Mouse (Mus musculus): ENCODE measurements around the gene Dusp22. TPM values are rescaled to one million over a fixed set of nuclear protein-coding genes. Genes with fewer than 3 reads are reported as not detected.

Gene Dusp22
- polyA plus RNA-seq, 1 experiment from 2014 or later, result 19.7 TPM

DNA sequence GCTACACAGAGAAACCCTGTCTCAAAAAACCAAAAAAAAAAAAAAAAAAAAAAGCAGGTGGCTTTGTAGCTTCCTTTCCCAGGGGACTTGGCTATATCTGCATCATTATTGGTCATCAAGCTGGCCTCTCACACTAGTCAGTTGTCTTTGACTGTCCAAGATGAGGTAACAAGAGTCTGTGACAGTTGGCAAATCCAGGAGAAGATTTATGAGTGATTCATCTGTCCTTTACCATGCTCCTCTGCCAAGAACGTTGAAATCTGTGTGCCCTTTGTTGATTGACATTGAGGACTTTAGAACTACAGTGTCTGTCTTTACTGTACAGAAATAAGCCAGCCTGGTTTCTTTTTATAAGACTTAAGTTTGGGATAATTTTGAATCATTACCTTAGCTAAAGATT is 35.4 kb downstream of the Dusp22 start:
- no peak for TF ChIP-seq CTCF (IDR thresholded peaks at IDR 0.05)
- H3K27me3 ChIP-seq, result no peaks in the 10 kb centered on the region
- CTCF ChIA-PET, result interaction anchor here (0.9 kb wide), 1 partner anchor 36 kb away, joined by 3 read pairs; no protein-coding TSS in a partner anchor
- ATAC-seq (no peak), DNase-seq (ENCODE audit: low read depth, low spot score) (no peak)
- POLR2A ChIA-PET, result no interaction called here
- in situ Hi-C loops (cut with MboI; ENCODE audit: low pct_unique_long_range_greater_than_20kb), result no loop called here

DNA sequence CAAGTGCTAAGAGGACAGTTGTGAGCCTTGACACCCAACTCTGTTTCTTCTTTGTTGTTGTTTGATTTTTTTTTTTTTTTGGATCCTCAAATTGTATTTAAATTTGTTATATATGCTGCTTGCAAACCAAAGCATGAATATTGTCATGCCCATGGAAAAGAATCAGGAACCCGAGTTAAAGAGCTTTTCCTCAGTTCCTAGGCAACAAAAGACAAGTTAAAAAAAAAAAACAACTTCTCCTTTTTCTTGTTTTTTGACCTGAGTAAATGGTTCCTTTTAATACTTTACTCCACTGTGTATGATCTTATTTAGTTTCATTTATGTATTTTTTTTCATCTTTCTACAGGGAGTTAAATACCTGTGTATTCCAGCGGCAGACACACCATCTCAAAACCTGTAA is 36.1 kb downstream of the Dusp22 start:
- in situ Hi-C loops (cut with MboI; ENCODE audit: low pct_unique_long_range_greater_than_20kb), result no loop called here
- DNase-seq (ENCODE audit: low read depth, low spot score), result no peak
- TF ChIP-seq CTCF (IDR thresholded peaks at IDR 0.05), result no peak
- POLR2A ChIA-PET, result interaction anchor here (0.7 kb wide), 1 partner anchor 91 kb away, joined by 4 read pairs; no protein-coding TSS in a partner anchor
- no peaks in the 10 kb centered on the region for H3K27me3 ChIP-seq
- CTCF ChIA-PET, result interaction anchor here (0.9 kb wide), 1 partner anchor 35 kb away, joined by 3 read pairs; no protein-coding TSS in a partner anchor
- no peak for ATAC-seq

DNA sequence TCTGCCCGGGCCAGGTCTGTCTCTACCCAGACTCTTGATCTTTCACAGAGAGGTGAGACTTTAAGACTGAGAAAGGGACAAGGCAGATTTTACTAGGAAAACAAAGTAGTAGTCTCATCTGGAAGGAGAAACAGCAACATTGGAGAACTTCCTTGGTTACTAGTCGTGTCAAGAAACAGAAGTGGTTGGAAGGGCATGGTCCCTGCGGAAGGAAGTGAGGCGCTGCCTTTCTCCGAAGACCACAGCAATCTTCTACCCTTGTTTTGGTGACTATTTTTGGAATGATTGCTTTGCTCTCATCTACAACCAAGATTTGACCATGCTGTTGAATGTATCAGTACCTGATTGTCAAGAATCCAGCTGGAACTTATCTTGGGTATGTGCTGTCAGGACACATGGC is 38.1 kb downstream of the Dusp22 start:
- no peaks in the 10 kb centered on the region for H3K27me3 ChIP-seq
- no peak for DNase-seq (ENCODE audit: low read depth, low spot score)
- no peak for TF ChIP-seq CTCF (IDR thresholded peaks at IDR 0.05)
- CTCF ChIA-PET, result no interaction called here
- no peak for ATAC-seq
- POLR2A ChIA-PET, result no interaction called here
- in situ Hi-C loops (cut with MboI; ENCODE audit: low pct_unique_long_range_greater_than_20kb), result no loop called here

DNA sequence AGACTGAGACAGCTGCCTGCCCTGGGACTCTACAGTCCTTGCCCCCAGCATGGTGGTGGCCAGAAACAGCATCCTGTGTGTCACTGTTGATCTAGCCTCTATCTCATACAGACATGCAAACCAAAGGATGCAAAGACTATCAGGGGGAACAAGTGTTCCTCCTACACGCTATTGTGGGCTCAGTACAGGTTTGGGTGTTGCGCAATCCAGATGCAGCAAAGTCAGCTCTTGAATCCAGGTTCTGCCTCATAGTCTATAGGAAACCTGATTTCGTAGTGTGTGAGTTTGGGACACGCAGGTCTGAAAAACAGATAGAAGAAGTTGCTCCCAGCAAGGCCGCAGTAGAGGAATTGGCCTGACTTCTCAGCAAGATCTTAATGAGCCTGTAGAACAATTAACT is 42.9 kb downstream of the Dusp22 start:
- ChIA-PET POLR2A (no interaction called here), CTCF (no interaction called here)
- no peaks in the 10 kb centered on the region for H3K27me3 ChIP-seq
- in situ Hi-C loops (cut with MboI; ENCODE audit: low pct_unique_long_range_greater_than_20kb), result no loop called here
- TF ChIP-seq CTCF (IDR thresholded peaks at IDR 0.05), result no peak
- ATAC-seq (no peak), DNase-seq (ENCODE audit: low read depth, low spot score) (no peak)

DNA sequence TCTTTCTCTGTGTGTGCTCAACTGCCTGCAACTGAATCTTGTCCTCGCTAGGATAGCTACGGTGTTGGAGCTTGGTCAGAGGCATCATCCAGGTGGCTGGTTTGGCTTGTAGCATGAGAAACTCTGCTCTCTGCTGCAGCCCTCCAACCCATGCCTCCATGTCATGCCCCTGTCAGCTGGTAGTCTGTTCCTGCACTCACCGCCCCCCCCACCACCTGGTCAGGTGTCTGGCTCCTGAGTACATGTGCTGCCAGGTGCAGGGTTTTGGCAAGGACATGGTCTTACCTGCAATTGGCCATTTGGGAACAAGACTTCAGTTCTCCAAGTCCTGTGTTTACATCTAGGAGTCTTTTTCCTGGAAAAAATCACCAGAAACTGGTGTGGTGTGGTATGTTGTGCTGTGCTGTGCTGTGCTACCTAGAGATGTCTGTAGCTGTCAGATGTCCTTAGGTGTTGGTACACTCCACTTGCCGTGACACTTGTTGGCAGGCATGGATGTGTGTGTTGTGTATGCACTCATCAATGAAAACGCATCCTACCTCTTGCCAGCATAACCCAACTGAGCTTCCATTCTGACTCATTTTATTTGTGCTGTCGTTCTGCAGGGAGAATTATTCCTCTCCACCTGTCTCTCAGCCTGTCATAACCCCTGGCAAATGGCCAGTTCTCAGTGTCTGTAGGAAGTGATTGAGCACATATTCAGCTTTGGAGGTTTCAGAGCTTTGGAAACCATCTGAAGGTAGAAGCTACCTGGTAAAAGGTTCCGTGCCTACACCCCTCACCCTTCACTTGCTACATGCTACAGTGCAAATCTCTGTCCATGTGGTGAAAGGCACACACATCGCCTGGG is 44.7 kb downstream of the Dusp22 start:
- in situ Hi-C loops (cut with MboI; ENCODE audit: low pct_unique_long_range_greater_than_20kb), result no loop called here
- POLR2A ChIA-PET, result no interaction called here
- CTCF ChIA-PET, result interaction anchor here (1.3 kb wide), 1 partner anchor 10 kb away, joined by 3 read pairs; no protein-coding TSS in a partner anchor
- no peak for TF ChIP-seq CTCF (IDR thresholded peaks at IDR 0.05)
- DNase-seq (ENCODE audit: low read depth, low spot score), result no peak
- H3K27me3 ChIP-seq, result no peaks in the 10 kb centered on the region
- no peak for ATAC-seq

DNA sequence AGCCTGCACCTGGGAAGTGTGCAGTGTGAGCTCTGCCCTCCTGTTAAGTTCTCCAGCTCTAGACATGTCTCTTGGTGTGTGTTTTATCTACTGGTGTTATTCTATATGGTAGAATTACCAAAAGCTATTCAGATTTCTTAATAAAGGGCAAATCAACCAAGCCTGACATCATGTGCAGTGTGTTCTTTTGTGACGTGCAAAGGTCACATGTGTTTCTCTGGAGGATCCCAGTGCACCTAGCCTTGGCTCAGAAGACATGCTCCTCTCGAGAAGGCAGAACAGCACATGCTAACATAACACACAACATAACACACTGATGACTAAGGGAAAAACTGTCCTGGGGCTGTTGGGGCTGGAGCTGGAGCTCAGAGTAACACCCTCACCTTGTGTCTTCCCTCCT is 51.3 kb downstream of the Dusp22 start:
- no peak for ATAC-seq
- in situ Hi-C loops (cut with MboI; ENCODE audit: low pct_unique_long_range_greater_than_20kb), result no loop called here
- TF ChIP-seq CTCF (IDR thresholded peaks at IDR 0.05), result no peak
- ChIA-PET POLR2A (no interaction called here), CTCF (interaction anchor here (1.0 kb wide), 1 partner anchor 9 kb away, joined by 3 read pairs; no protein-coding TSS in a partner anchor)
- H3K27me3 ChIP-seq, result no peaks in the 10 kb centered on the region
- no peak for DNase-seq (ENCODE audit: low read depth, low spot score)

DNA sequence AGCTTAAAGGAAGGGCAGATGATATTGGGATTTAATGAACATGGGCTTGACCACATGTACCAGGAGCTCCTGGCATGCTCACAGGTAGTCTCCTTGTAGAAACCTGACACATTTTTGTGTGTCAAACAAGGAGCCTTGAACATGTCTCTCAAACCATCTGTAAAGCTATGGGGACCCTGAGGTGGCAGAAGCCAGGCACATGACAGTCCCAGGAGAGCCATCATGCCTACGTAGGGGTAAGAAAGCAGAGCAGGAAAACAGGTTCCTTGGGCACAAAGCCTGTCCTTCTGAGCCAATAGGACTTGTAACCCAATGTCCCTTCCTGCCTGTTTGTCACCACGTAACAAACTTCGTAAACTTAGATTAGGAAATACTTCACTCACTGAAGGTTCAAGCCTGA is 51.9 kb downstream of the Dusp22 start:
- ATAC-seq (no peak), DNase-seq (ENCODE audit: low read depth, low spot score) (no peak)
- ChIA-PET CTCF (interaction anchor here (1.0 to 1.8 kb wide), 2 partner anchors 18 to 60 kb away, joined by 3 to 5 read pairs; no protein-coding TSS in a partner anchor), POLR2A (no interaction called here)
- no peaks in the 10 kb centered on the region for H3K27me3 ChIP-seq
- in situ Hi-C loops (cut with MboI; ENCODE audit: low pct_unique_long_range_greater_than_20kb), result no loop called here
- no peak for TF ChIP-seq CTCF (IDR thresholded peaks at IDR 0.05)

DNA sequence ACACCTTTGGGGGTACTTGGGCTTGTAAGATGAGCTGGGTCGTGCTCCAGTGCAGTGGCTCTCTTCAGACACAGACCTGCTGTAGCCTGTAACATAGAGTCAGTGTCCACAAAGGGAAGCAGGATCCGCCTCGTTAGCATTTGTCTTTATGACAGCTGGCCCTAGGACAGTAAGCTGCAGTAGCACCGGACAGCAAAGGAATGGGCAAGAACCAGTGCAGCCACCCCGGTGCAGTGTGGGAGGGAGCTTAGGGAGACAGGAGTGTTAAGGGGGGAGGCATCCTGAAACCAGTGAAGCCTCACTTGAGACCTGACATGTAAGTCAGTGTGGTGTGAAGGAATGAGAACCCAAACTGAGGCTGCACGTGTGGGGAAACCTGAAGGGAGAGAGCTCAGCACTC is 52.5 kb downstream of the Dusp22 start:
- in situ Hi-C loops (cut with MboI; ENCODE audit: low pct_unique_long_range_greater_than_20kb), result no loop called here
- POLR2A ChIA-PET, result no interaction called here
- H3K27me3 ChIP-seq, result no peaks in the 10 kb centered on the region
- DNase-seq (ENCODE audit: low read depth, low spot score), result no peak
- CTCF ChIA-PET, result interaction anchor here (1.0 to 1.8 kb wide), 2 partner anchors 19 to 60 kb away, joined by 3 to 5 read pairs; no protein-coding TSS in a partner anchor
- no peak for TF ChIP-seq CTCF (IDR thresholded peaks at IDR 0.05)
- ATAC-seq, result no peak

DNA sequence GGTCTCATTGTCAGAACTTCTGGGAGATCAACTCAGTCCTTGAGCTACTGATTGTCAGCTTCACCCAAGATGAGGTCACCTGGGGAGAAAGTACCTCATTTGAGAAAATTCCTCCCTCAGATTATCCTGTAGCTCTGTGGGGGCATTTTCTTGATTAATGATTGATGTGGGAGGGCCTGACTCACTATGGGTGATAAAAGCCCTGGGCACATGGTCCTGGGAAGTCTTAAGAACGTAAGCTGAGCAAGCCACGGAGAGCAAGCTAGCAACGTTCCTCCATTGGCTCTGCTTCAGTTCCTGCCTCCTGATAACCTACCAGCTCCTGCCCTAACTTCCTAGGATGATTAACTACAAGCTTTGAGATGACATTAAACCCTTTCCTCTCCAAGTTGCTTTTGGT is 53.8 kb downstream of the Dusp22 start:
- ATAC-seq (peak; percentile 57), DNase-seq (ENCODE audit: low read depth, low spot score) (peak; percentile 72)
- ChIA-PET POLR2A (no interaction called here), CTCF (interaction anchor here (1.0 to 1.8 kb wide), 4 partner anchors 9 to 53 kb away, joined by 3 to 5 read pairs (median 3); no protein-coding TSS in a partner anchor)
- H3K27me3 ChIP-seq, result no peaks in the 10 kb centered on the region
- no peak for TF ChIP-seq CTCF (IDR thresholded peaks at IDR 0.05)
- in situ Hi-C loops (cut with MboI; ENCODE audit: low pct_unique_long_range_greater_than_20kb), result no loop called here

DNA sequence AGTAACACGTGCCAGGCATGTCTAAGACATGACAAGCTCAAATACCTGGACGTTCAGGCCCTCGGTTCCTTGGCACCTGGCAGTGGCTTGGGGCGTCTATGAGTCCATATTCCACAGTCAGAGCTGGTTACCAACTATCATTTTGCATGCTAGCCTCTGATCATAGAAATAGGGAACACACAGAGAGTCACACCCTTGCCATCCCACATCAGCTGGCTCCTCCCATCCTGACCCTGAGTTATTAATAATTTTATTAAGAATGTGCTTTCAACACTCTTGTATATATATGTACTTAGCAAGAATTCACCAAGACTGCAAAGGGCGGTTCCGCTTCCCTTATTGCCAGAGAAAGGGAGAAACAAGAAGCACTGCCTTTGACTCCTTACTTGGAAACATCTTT is 54.8 kb downstream of the Dusp22 start:
- ATAC-seq (no peak), DNase-seq (ENCODE audit: low read depth, low spot score) (no peak)
- CTCF ChIA-PET, result interaction anchor here (1.1 kb wide), 1 partner anchor 10 kb away, joined by 3 read pairs; no protein-coding TSS in a partner anchor
- no peak for TF ChIP-seq CTCF (IDR thresholded peaks at IDR 0.05)
- in situ Hi-C loops (cut with MboI; ENCODE audit: low pct_unique_long_range_greater_than_20kb), result no loop called here
- POLR2A ChIA-PET, result no interaction called here
- no peaks in the 10 kb centered on the region for H3K27me3 ChIP-seq

DNA sequence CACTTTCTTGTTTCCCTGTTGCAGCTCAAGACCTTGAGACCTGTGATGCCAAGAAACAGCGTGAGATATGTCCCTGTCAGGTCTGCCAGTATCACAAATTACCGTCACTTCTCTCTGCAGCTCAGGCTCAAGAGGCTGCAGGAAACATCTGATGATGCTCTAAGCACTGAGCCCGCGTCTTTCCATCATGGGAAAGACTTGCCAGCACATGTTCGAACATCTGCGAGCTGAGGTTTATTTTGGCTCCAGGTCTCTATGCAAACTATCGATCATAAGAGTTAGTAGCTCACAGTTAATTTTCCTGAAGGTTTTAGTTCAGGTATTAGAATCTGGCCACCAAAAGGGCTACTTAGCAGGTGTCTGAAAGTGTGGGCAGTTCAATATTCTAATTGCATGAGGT is 55.3 kb downstream of the Dusp22 start:
- ChIA-PET CTCF (no interaction called here), POLR2A (no interaction called here)
- no peaks in the 10 kb centered on the region for H3K27me3 ChIP-seq
- no peak for TF ChIP-seq CTCF (IDR thresholded peaks at IDR 0.05)
- in situ Hi-C loops (cut with MboI; ENCODE audit: low pct_unique_long_range_greater_than_20kb), result no loop called here
- ATAC-seq (no peak), DNase-seq (ENCODE audit: low read depth, low spot score) (no peak)

Measured in Patski (cell line).